Mouse (Mus musculus): Measurements from ENCODE around the gene Pitpnm1. TPM values are rescaled to one million over a fixed set of nuclear protein-coding genes. Genes with fewer than 3 reads are reported as not detected.
A peak's percentile ranks its signal among the peaks of the same experiment; 100 is the strongest.
"Not testable (repeated sequence)": the region's sequence is repeated elsewhere in the genome, so short reads cannot be mapped to it uniquely, and the experiment has no call there.

Gene Pitpnm1
- total and polyA plus RNA-seq, 2 experiments from 2014 or later = 82.9 to 127 TPM

- Histone ChIP-seq H3K4me2 (ENCODE audit: low read depth) (no peak overlapping the region), H3K9ac (no peak overlapping the region), H3K4me1 (ENCODE audit: insufficient read depth) (peaks cover 7% of the 10 kb centered on the region), H3K27ac (ENCODE audit: low read depth, low read length) (no peak overlapping the region), H3K27me3 (ENCODE audit: insufficient read depth, low read length) (no peaks in the 10 kb centered on the region), H3K4me3 (ENCODE audit: low read depth, low read length) (no peak overlapping the region), H3K9me3 (ENCODE audit: low read length) (no peaks in the 10 kb centered on the region), H3K36me3 (ENCODE audit: insufficient read depth) (peaks cover 68% of the 10 kb centered on the region)
- WGBS = 86% methylated on average over 11 of the region's 11 CpGs
- no peak for TF ChIP-seq CTCF (IDR thresholded peaks at IDR 0.05; ENCODE audit: low read depth)
- ATAC-seq (no peak), DNase-seq (no peak)
Observed at GRCm38 (mm10) chr19:4115816-4116215, 16.0 kb downstream of the Pitpnm1 start.

GRCm38 (mm10) chr19:4117006-4117405, 17.2 kb downstream of the Pitpnm1 start:
- TF ChIP-seq CTCF (IDR thresholded peaks at IDR 0.05; ENCODE audit: low read depth) = no peak
- no peak overlapping the region for H3K27ac ChIP-seq (ENCODE audit: low read depth, low read length)
- 98% methylated on average over 7 of the region's 7 CpGs for WGBS
- no peak for DNase-seq
- H3K27me3 ChIP-seq (ENCODE audit: insufficient read depth, low read length) = no peaks in the 10 kb centered on the region
- peaks cover 8% of the 10 kb centered on the region for H3K4me1 ChIP-seq (ENCODE audit: insufficient read depth)
- H3K36me3 ChIP-seq (ENCODE audit: insufficient read depth) = peaks cover 56% of the 10 kb centered on the region
- H3K4me2 ChIP-seq (ENCODE audit: low read depth) = no peak overlapping the region
- no peak overlapping the region for H3K4me3 ChIP-seq (ENCODE audit: low read depth, low read length)
- H3K9me3 ChIP-seq (ENCODE audit: low read length) = no peaks in the 10 kb centered on the region
- no peak overlapping the region for H3K9ac ChIP-seq
- no peak for ATAC-seq

- Histone ChIP-seq H3K36me3 (ENCODE audit: insufficient read depth) (peaks cover 46% of the 10 kb centered on the region), H3K4me1 (ENCODE audit: insufficient read depth) (peaks cover 8% of the 10 kb centered on the region), H3K4me2 (ENCODE audit: low read depth) (no peak overlapping the region), H3K27ac (ENCODE audit: low read depth, low read length) (no peak overlapping the region), H3K27me3 (ENCODE audit: insufficient read depth, low read length) (no peaks in the 10 kb centered on the region), H3K9ac (no peak overlapping the region), H3K4me3 (ENCODE audit: low read depth, low read length) (no peak overlapping the region), H3K9me3 (ENCODE audit: low read length) (no peaks in the 10 kb centered on the region)
- no peak for DNase-seq
- TF ChIP-seq CTCF (IDR thresholded peaks at IDR 0.05; ENCODE audit: low read depth) = no peak
- WGBS = 97% methylated on average over 2 of the region's 2 CpGs
- ATAC-seq = no peak
Observed at GRCm38 (mm10) chr19:4118350-4118749, 18.6 kb downstream of the Pitpnm1 start.

- no peak overlapping the region for H3K27ac ChIP-seq (ENCODE audit: low read depth, low read length)
- 89% methylated on average over 6 of the region's 6 CpGs for WGBS
- no peak for ATAC-seq
Observed at GRCm38 (mm10) chr19:4119716-4120487, 20.1 kb downstream of the Pitpnm1 start.

GRCm38 (mm10) chr19:4120496-4120895, 20.7 kb downstream of the Pitpnm1 start:
- no peak for TF ChIP-seq CTCF (IDR thresholded peaks at IDR 0.05; ENCODE audit: low read depth)
- WGBS = 95% methylated on average over 2 of the region's 2 CpGs
- ATAC-seq (no peak), DNase-seq (no peak)
- Histone ChIP-seq H3K4me2 (ENCODE audit: low read depth) (peak overlapping the region; percentile 42), H3K36me3 (ENCODE audit: insufficient read depth) (peaks cover 24% of the 10 kb centered on the region), H3K27ac (ENCODE audit: low read depth, low read length) (peak overlapping the region; percentile 76; the same call in 1 of the 2 replicates), H3K4me1 (ENCODE audit: insufficient read depth) (peaks cover 8% of the 10 kb centered on the region), H3K27me3 (ENCODE audit: insufficient read depth, low read length) (no peaks in the 10 kb centered on the region), H3K9ac (peak overlapping the region; percentile 66; the same call in 1 of the 2 replicates), H3K9me3 (ENCODE audit: low read length) (no peaks in the 10 kb centered on the region), H3K4me3 (ENCODE audit: low read depth, low read length) (peak overlapping the region; percentile 44)

More at GRCm38 (mm10) chr19:4119716-4120487, 20.1 kb downstream of the Pitpnm1 start:
- TF ChIP-seq CTCF (IDR thresholded peaks at IDR 0.05; ENCODE audit: low read depth) = no peak
- H3K4me1 ChIP-seq (ENCODE audit: insufficient read depth) = peaks cover 8% of the 10 kb centered on the region
- peak overlapping the region; percentile 42 for H3K4me2 ChIP-seq (ENCODE audit: low read depth)
- H3K27me3 ChIP-seq (ENCODE audit: insufficient read depth, low read length) = no peaks in the 10 kb centered on the region
- no peaks in the 10 kb centered on the region for H3K9me3 ChIP-seq (ENCODE audit: low read length)
- peaks cover 30% of the 10 kb centered on the region for H3K36me3 ChIP-seq (ENCODE audit: insufficient read depth)
- no peak for DNase-seq
- H3K4me3 ChIP-seq (ENCODE audit: low read depth, low read length) = no peak overlapping the region
- 0 out of 2 replicates have a peak overlapping the region, but pooled peaks have one; percentile 66 for H3K9ac ChIP-seq

- TF ChIP-seq CTCF (IDR thresholded peaks at IDR 0.05; ENCODE audit: low read depth) = no peak
- H3K27me3 ChIP-seq (ENCODE audit: insufficient read depth, low read length) = no peaks in the 10 kb centered on the region
- H3K9ac ChIP-seq = peak overlapping the region; percentile 66
- H3K4me1 ChIP-seq (ENCODE audit: insufficient read depth) = peaks cover 8% of the 10 kb centered on the region
- peak overlapping the region; percentile 42 for H3K4me2 ChIP-seq (ENCODE audit: low read depth)
- peak overlapping the region; percentile 44 for H3K4me3 ChIP-seq (ENCODE audit: low read depth, low read length)
- ATAC-seq (peak; percentile 85), DNase-seq (peak; percentile 99)
- H3K36me3 ChIP-seq (ENCODE audit: insufficient read depth) = peaks cover 19% of the 10 kb centered on the region
- 2% methylated on average over 38 of the region's 38 CpGs for WGBS
- no peaks in the 10 kb centered on the region for H3K9me3 ChIP-seq (ENCODE audit: low read length)
- H3K27ac ChIP-seq (ENCODE audit: low read depth, low read length) = peak overlapping the region; percentile 76
Observed at GRCm38 (mm10) chr19:4121097-4121805, 21.5 kb downstream of the Pitpnm1 start.

- H3K36me3 ChIP-seq (ENCODE audit: insufficient read depth) = peaks cover 14% of the 10 kb centered on the region
- H3K9ac ChIP-seq; H3K27me3 ChIP-seq (ENCODE audit: insufficient read depth, low read length); H3K27ac ChIP-seq (ENCODE audit: low read depth, low read length); ATAC-seq; DNase-seq; H3K4me3 ChIP-seq (ENCODE audit: low read depth, low read length); H3K4me2 ChIP-seq (ENCODE audit: low read depth); H3K9me3 ChIP-seq (ENCODE audit: low read length): not testable (repeated sequence)
- WGBS = 63% methylated on average over 6 of the region's 6 CpGs
- peaks cover 14% of the 10 kb centered on the region for H3K4me1 ChIP-seq (ENCODE audit: insufficient read depth)
Observed at GRCm38 (mm10) chr19:4121896-4122295, 22.1 kb downstream of the Pitpnm1 start.
